Mouse (Mus musculus) gonadal fat pad, adult 2 months (tissue): ENCODE measurements around the gene Tshr. TPM values are rescaled to one million over a fixed set of nuclear protein-coding genes. Genes with fewer than 3 reads are reported as not detected.

ENCODE experiments used
- DNase-seq: peaks from one replicate; pipeline ENCODE4 v3.0.0-alpha.2; 2012; ENCODE audit warnings: low read depth
- polyA plus RNA-seq: library from polyadenylated mRNA; depleted of rRNA; stranded (reverse); fragments of >200 nt; gene quantifications from 2 replicates; pipeline ENCODE4 v1.2.3, GENCODE M21; 2012; rRNA removed

The Tshr gene
- polyA plus RNA-seq, 1 experiment, result 39.2 TPM

DNA sequence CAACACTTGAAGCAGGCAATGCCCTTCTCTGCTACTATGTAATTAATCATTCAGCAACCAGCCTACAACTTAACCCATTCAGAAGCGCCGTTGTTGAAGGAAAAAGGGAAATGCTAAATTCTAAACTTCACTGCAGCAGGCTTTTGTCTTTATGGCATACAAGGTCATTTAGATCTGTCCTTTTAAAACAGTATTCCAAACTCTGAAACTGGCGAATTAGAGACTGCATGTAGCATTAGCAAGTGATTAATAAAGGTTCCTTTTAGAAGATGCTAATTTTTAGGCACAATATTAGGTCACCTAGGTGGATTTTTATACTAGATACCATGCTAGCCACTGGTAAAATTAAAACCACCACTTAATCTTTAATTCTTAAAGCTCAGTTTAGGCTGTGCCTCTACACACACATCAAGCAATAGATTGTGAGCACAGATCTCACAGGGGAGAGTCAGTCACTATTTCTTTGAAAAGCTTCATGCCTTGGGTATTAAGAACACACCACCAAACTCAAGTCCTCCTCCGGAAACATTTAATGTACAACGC, 203.2 kb downstream of the Tshr start:
- no peak for DNase-seq

- no peak for DNase-seq
Observed at GRCm38 (mm10) chr12:91588176-91588669, 203.9 kb downstream of the Tshr start.

DNA sequence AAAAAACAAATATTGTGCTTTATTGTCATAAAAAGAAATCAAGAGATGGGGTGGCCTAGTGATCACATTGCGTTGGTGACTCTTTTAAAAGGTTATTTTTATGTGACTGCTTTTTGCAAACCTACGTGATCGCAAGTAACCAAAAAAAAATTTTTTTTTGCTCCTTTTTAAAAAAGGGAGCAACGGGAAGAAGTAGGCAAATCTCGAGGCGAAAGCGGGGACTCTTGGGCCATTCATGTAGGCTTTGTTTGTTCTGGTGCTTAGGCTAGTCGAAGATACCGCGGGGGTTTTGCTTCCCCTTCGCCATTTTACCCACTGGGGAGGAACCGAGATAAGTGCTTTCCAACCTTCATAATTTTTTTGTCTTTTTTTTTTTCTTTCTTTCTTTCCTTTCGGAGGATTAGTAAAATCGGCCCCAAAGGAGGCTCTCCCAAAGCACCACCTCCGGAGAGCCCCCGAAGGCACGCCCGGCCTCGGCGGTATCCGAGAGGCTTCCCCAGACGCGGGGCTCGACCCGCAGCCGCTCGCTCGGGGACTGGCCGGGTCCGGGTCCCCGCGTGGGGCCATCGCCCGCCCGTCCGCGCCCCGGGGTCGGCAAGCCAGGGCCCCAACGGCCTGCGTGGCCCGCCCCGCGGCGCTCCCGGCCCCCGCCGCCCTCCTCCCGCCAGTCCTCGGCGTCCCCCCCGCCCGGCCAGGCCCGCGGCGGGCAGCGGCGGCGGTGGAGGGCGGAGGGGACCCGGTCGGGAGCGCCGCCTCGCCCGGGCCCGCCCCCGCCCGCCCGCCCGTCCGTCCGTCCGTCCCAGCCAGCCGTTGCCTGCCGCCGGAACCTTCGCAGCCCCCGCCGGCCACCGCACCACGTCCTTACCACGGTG, 204.5 kb downstream of the Tshr start:
- DNase-seq, result no peak

GRCm38 (mm10) chr12:91589542-91589846, 205.1 kb downstream of the Tshr start:
- no peak for DNase-seq

- no peak for DNase-seq
Observed at GRCm38 (mm10) chr12:91589847-91590690, 205.7 kb downstream of the Tshr start, which contains the start of gene Gtf2a1. Gene Gtf2a1 (minus strand): TSS chr12:91590487.

DNA sequence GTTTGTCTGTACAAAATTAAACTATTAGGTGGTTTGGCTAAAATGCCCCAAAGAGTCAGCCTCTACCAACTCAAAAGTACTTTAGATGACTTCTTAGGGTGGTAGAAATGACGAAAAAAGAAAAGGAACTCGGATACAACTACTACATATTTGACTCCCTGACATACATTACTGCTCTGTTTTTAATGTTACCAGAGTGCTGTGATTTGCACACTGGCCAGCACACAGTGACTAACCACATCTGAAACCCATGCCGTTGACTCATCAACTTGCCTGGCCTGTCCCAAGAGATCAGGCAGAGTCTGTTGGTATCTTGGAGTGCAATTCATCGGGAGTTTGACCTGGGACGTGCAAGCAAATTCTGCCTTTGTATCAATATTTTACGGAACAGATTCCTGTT, 206.4 kb downstream of the Tshr start:
- DNase-seq, result no peak

- DNase-seq, result no peak
Observed at GRCm38 (mm10) chr12:91591191-91591590, 206.8 kb downstream of the Tshr start.

- DNase-seq, result no peak
Observed at GRCm38 (mm10) chr12:91592128-91592527, 207.8 kb downstream of the Tshr start.

Other genes starting within 250 kb of the Tshr start
- 2.8 and 4.0 TPM in 2 replicates for gene Cep128, start 154 bp upstream of the Tshr start, polyA plus RNA-seq
- gene Gtf2a1, start 205.9 kb downstream of the Tshr start, polyA plus RNA-seq, result 18.0 and 18.7 TPM in 2 replicates